Mouse (Mus musculus) lung, embryonic 14.5 days (tissue): ENCODE measurements around the gene Mast2. TPM values are rescaled to one million over a fixed set of nuclear protein-coding genes. Genes with fewer than 3 reads are reported as not detected.
A peak's percentile ranks its signal among the peaks of the same experiment; 100 is the strongest.

Source experiments
- ATAC-seq: fragments of 200-750 bp; cut with Nextera tagmentation; 2 replicates; pipeline ENCODE4 v1.8.0; 2017; ENCODE audit warnings: mild to moderate bottlenecking, moderate TSS enrichment, moderate library complexity; ENCODE audit not compliant: insufficient read depth
- DNase-seq: peaks from one replicate; pipeline ENCODE4 v3.0.0-alpha.2; 2015
- H3K27ac ChIP-seq: fragments of 300-500 bp; sonication (generic); 2 replicates; pipeline ENCODE4 v1.5.1; 2014; ENCODE audit warnings: low read depth, mild to moderate bottlenecking, moderate library complexity
- H3K27me3 ChIP-seq: fragments of 300-500 bp; sonication (generic); 2 replicates; pipeline ENCODE4 v1.6.1; 2014; ENCODE audit warnings: low read length, control low read depth; ENCODE audit not compliant: insufficient read depth
- H3K36me3 ChIP-seq: fragments of 300-500 bp; sonication (generic); 2 replicates; pipeline ENCODE4 v1.6.1; 2014; ENCODE audit warnings: control low read depth; ENCODE audit not compliant: insufficient read depth
- H3K4me1 ChIP-seq: fragments of 300-500 bp; sonication (generic); 2 replicates; pipeline ENCODE4 v1.6.1; 2014; ENCODE audit warnings: antibody characterized with exemption, control low read depth; ENCODE audit not compliant: insufficient read depth
- H3K4me2 ChIP-seq: fragments of 300-500 bp; sonication (generic); 2 replicates; pipeline ENCODE4 v1.6.1; 2014; ENCODE audit warnings: mild to moderate bottlenecking
- H3K4me3 ChIP-seq: fragments of 300-500 bp; sonication (generic); 2 replicates; pipeline ENCODE4 v1.5.1; 2014; ENCODE audit warnings: low read depth, low read length
- H3K9ac ChIP-seq: fragments of 300-500 bp; sonication (generic); 2 replicates; pipeline ENCODE4 v1.6.1; 2014
- H3K9me3 ChIP-seq: fragments of 300-500 bp; sonication (generic); 2 replicates; pipeline ENCODE4 v1.6.1; 2016; ENCODE audit warnings: low read depth, low read length, control low read depth
- CTCF ChIP-seq: IDR thresholded peaks from 2 replicates; pipeline ENCODE4 v1.5.1; 2016; ENCODE audit warnings: antibody characterized with exemption, low read depth
- WGBS: fragments of 180-500 bp; shearing (Covaris S2); extraction: QIAGEN DNeasy Blood & Tissue Kit; methylation state at CpG from one replicate; pipeline ENCODE4 v1.1.7; 2014; 5-methylcytosine and 5-hydroxymethylcytosine counted together
- polyA plus RNA-seq: library from polyadenylated mRNA; unstranded; fragments of >200 nt; fragmentation: Nextera tagmentation; extraction: Ambion mirVana; gene quantifications from 2 replicates; pipeline ENCODE4 v1.2.1, GENCODE M21; 2014

The Mast2 gene
- polyA plus RNA-seq, 1 experiment from 2014 or later = 37.3 TPM

- no peaks in the 10 kb centered on the region for H3K27me3 ChIP-seq
- H3K36me3 ChIP-seq = no peaks in the 10 kb centered on the region; the same call in 1 of the 2 replicates
- ATAC-seq (no peak), DNase-seq (peak; percentile 39)
- WGBS = 42% methylated on average over 2 of the region's 2 CpGs
- no peak overlapping the region for H3K9ac ChIP-seq
- H3K27ac ChIP-seq = no peak overlapping the region
- no peaks in the 10 kb centered on the region for H3K9me3 ChIP-seq
- no peak overlapping the region for H3K4me3 ChIP-seq
- TF ChIP-seq CTCF = no peak
- no peak overlapping the region for H3K4me2 ChIP-seq
- H3K4me1 ChIP-seq = no peaks in the 10 kb centered on the region
These were observed 85.9 kb downstream of the Mast2 start for GRCm38 (mm10) chr4:116377973-116378667.

GRCm38 (mm10) chr4:116371676-116372075 lies 92.3 kb downstream of the Mast2 start:
- Histone ChIP-seq H3K4me2 (no peak overlapping the region), H3K9me3 (no peaks in the 10 kb centered on the region), H3K27me3 (no peaks in the 10 kb centered on the region), H3K36me3 (no peaks in the 10 kb centered on the region), H3K4me1 (no peaks in the 10 kb centered on the region), H3K4me3 (no peak overlapping the region), H3K9ac (no peak overlapping the region), H3K27ac (no peak overlapping the region; the same call in 1 of the 2 replicates)
- WGBS = 61% methylated on average over 1 of the region's 1 CpGs
- ATAC-seq (no peak), DNase-seq (peak; percentile 9)
- no peak for TF ChIP-seq CTCF

GRCm38 (mm10) chr4:116358099-116358498 lies 105.9 kb downstream of the Mast2 start:
- no peaks in the 10 kb centered on the region for H3K27me3 ChIP-seq
- H3K4me2 ChIP-seq = no peak overlapping the region
- H3K27ac ChIP-seq = no peak overlapping the region
- no peaks in the 10 kb centered on the region for H3K36me3 ChIP-seq
- H3K4me1 ChIP-seq = no peaks in the 10 kb centered on the region
- no peak overlapping the region for H3K9ac ChIP-seq
- TF ChIP-seq CTCF = peak; percentile 12; the same call in 1 of the 2 replicates
- no peak overlapping the region for H3K4me3 ChIP-seq
- ATAC-seq = no peak
- 100% methylated on average over 1 of the region's 1 CpGs for WGBS
- no peak for DNase-seq
- H3K9me3 ChIP-seq = no peaks in the 10 kb centered on the region

GRCm38 (mm10) chr4:116352919-116353318 lies 111.1 kb downstream of the Mast2 start:
- Histone ChIP-seq H3K9ac (no peak overlapping the region), H3K4me1 (no peaks in the 10 kb centered on the region), H3K4me3 (no peak overlapping the region), H3K9me3 (no peaks in the 10 kb centered on the region), H3K27ac (no peak overlapping the region), H3K27me3 (no peaks in the 10 kb centered on the region), H3K36me3 (peaks cover 8% of the 10 kb centered on the region; the same call in 1 of the 2 replicates), H3K4me2 (no peak overlapping the region)
- TF ChIP-seq CTCF = no peak
- 92% methylated on average over 3 of the region's 3 CpGs for whole genome bisulfite sequencing
- ATAC-seq (no peak), DNase-seq (no peak)

- Histone ChIP-seq H3K4me2 (no peak overlapping the region), H3K27me3 (no peaks in the 10 kb centered on the region), H3K27ac (no peak overlapping the region), H3K4me3 (no peak overlapping the region), H3K9ac (no peak overlapping the region), H3K4me1 (no peaks in the 10 kb centered on the region), H3K9me3 (no peaks in the 10 kb centered on the region), H3K36me3 (peaks cover 8% of the 10 kb centered on the region; the same call in 1 of the 2 replicates)
- ATAC-seq (no peak), DNase-seq (peak; percentile 44)
- 74% methylated on average over 3 of the region's 3 CpGs for WGBS
- TF ChIP-seq CTCF = no peak
These were observed 111.5 kb downstream of the Mast2 start for GRCm38 (mm10) chr4:116352496-116352895.

GRCm38 (mm10) chr4:116342119-116342518 lies 121.9 kb downstream of the Mast2 start:
- no peak overlapping the region for H3K4me2 ChIP-seq
- peak; percentile 78 for TF ChIP-seq CTCF
- ATAC-seq (no peak; the same call in 1 of the 2 replicates), DNase-seq (peak; percentile 89)
- no peaks in the 10 kb centered on the region for H3K27me3 ChIP-seq
- no peaks in the 10 kb centered on the region for H3K9me3 ChIP-seq
- H3K9ac ChIP-seq = no peak overlapping the region
- H3K36me3 ChIP-seq = no peaks in the 10 kb centered on the region
- no peak overlapping the region for H3K27ac ChIP-seq
- no peaks in the 10 kb centered on the region for H3K4me1 ChIP-seq
- H3K4me3 ChIP-seq = no peak overlapping the region

- Histone ChIP-seq H3K9me3 (no peaks in the 10 kb centered on the region), H3K27ac (no peak overlapping the region), H3K4me1 (no peaks in the 10 kb centered on the region), H3K27me3 (no peaks in the 10 kb centered on the region), H3K4me3 (no peak overlapping the region), H3K4me2 (no peak overlapping the region), H3K36me3 (no peaks in the 10 kb centered on the region), H3K9ac (no peak overlapping the region)
- 80% methylated on average over 1 of the region's 1 CpGs for WGBS
- ATAC-seq = no peak
- peak; percentile 3 for DNase-seq
- no peak for TF ChIP-seq CTCF
These were observed 127.7 kb downstream of the Mast2 start for GRCm38 (mm10) chr4:116336294-116336693.
